Mouse (Mus musculus): ENCODE measurements around the gene Phf2. TPM values are rescaled to one million over a fixed set of nuclear protein-coding genes. Genes with fewer than 3 reads are reported as not detected.

Gene Phf2
- 21.5 TPM for polyA plus RNA-seq (2012; fragmentation: generic; extraction: Trizol)

- Histone ChIP-seq H3K36me3 (ENCODE audit: control insufficient read depth, insufficient read depth) (no peaks in the 10 kb centered on the region), H3K79me2 (ENCODE audit: control insufficient read depth, insufficient read depth) (peaks cover 51% of the 10 kb centered on the region), H3ac (ENCODE audit: control insufficient read depth, insufficient read length) (peak within 1 kb of the TSS; percentile 98), H3K27me3 (ENCODE audit: control insufficient read depth, insufficient read depth, insufficient read length) (no peaks in the 10 kb centered on the region), H3K4me3 (peak within 1 kb of the TSS; percentile 42), H3K4me2 (ENCODE audit: low read depth) (peak within 1 kb of the TSS; percentile 95)
- TF ChIP-seq POLR2A (IDR thresholded peaks at IDR 0.05; ENCODE audit: insufficient read length, low read depth): peak; percentile 43
- TF ChIP-seq TCF3 (IDR thresholded peaks at IDR 0.05; ENCODE audit: insufficient read length, low read depth): no peak
Measured at GRCm38 (mm10) chr13:48870771-48871731, at the start of gene Phf2. Phf2 (minus strand) TSS chr13:48871119.

- Histone ChIP-seq H3K36me3 (ENCODE audit: control insufficient read depth, insufficient read depth) (peaks cover 44% of the 10 kb centered on the region), H3K4me2 (ENCODE audit: low read depth) (no peak overlapping the region), H3K27me3 (ENCODE audit: control insufficient read depth, insufficient read depth, insufficient read length) (no peaks in the 10 kb centered on the region), H3K4me3 (no peak overlapping the region), H3K79me2 (ENCODE audit: control insufficient read depth, insufficient read depth) (peaks cover 23% of the 10 kb centered on the region), H3ac (ENCODE audit: control insufficient read depth, insufficient read length) (no peak overlapping the region)
- TF ChIP-seq TCF12 (IDR thresholded peaks at IDR 0.05; ENCODE audit: insufficient read depth, poor library complexity, severe bottlenecking): no peak
Measured at GRCm38 (mm10) chr13:48919756-48920415, 49.0 kb upstream of the Phf2 start.

- TF ChIP-seq POLR2AphosphoS2 (IDR thresholded peaks at IDR 0.05; ENCODE audit: insufficient read length, low read depth): no peak
- H3K4me2 ChIP-seq (ENCODE audit: low read depth): no peak overlapping the region
- H3ac ChIP-seq (ENCODE audit: control insufficient read depth, insufficient read length): no peak overlapping the region
- H3K36me3 ChIP-seq (ENCODE audit: control insufficient read depth, insufficient read depth): peaks cover 48% of the 10 kb centered on the region
- no peak overlapping the region for H3K4me3 ChIP-seq
- no peaks in the 10 kb centered on the region for H3K27me3 ChIP-seq (ENCODE audit: control insufficient read depth, insufficient read depth, insufficient read length)
- H3K79me2 ChIP-seq (ENCODE audit: control insufficient read depth, insufficient read depth): peaks cover 15% of the 10 kb centered on the region
Measured at GRCm38 (mm10) chr13:48917113-48917599, 46.2 kb upstream of the Phf2 start.

GRCm38 (mm10) chr13:48913680-48914079 lies 42.8 kb upstream of the Phf2 start:
- no peak overlapping the region for H3ac ChIP-seq (ENCODE audit: control insufficient read depth, insufficient read length)
- H3K27me3 ChIP-seq (ENCODE audit: control insufficient read depth, insufficient read depth, insufficient read length): no peaks in the 10 kb centered on the region
- no peak for TF ChIP-seq USF1 (IDR thresholded peaks at IDR 0.05; ENCODE audit: low read depth)
- no peak for TF ChIP-seq MYOG (IDR thresholded peaks at IDR 0.05; ENCODE audit: control insufficient read depth in 1 of 3, insufficient read depth in 1 of 3, insufficient read length in 2 of 3, low read depth in 2 of 3)
- TF ChIP-seq POLR2AphosphoS2 (IDR thresholded peaks at IDR 0.05; ENCODE audit: insufficient read length, low read depth): no peak
- no peak for TF ChIP-seq MAX (IDR thresholded peaks at IDR 0.05; ENCODE audit: low read depth)
- TF ChIP-seq E2F4 (IDR thresholded peaks at IDR 0.05; ENCODE audit: insufficient read depth): no peak
- TF ChIP-seq REST (IDR thresholded peaks at IDR 0.05; ENCODE audit: insufficient read depth, insufficient read length): no peak
- TF ChIP-seq TCF3 (IDR thresholded peaks at IDR 0.05; ENCODE audit: insufficient read length, low read depth): no peak
- TF ChIP-seq SRF (IDR thresholded peaks at IDR 0.05; ENCODE audit: control insufficient read depth, insufficient read length, low read depth): no peak
- 0 out of 2 replicates have a peak, but pooled peaks have one; percentile 54 for TF ChIP-seq CEBPB (IDR thresholded peaks at IDR 0.05; ENCODE audit: insufficient read depth, poor library complexity, severe bottlenecking)
- TF ChIP-seq POLR2A (IDR thresholded peaks at IDR 0.05; ENCODE audit: insufficient read length, low read depth): no peak
- peak in 1 of 3 experiments; percentile 27 for TF ChIP-seq MYOD1 (IDR thresholded peaks at IDR 0.05; ENCODE audit: control insufficient read depth in 1 of 3, insufficient read length in 2 of 3, low read depth in 2 of 3)
- TF ChIP-seq TCF12 (IDR thresholded peaks at IDR 0.05; ENCODE audit: insufficient read depth, poor library complexity, severe bottlenecking): no peak
- H3K36me3 ChIP-seq (ENCODE audit: control insufficient read depth, insufficient read depth): peaks cover 38% of the 10 kb centered on the region
- peaks cover 3% of the 10 kb centered on the region for H3K79me2 ChIP-seq (ENCODE audit: control insufficient read depth, insufficient read depth)
- no peak overlapping the region for H3K4me2 ChIP-seq (ENCODE audit: low read depth)
- H3K4me3 ChIP-seq: no peak overlapping the region

GRCm38 (mm10) chr13:48913141-48913540 lies 42.2 kb upstream of the Phf2 start:
- no peak for TF ChIP-seq E2F4 (IDR thresholded peaks at IDR 0.05; ENCODE audit: insufficient read depth)
- TF ChIP-seq MAX (IDR thresholded peaks at IDR 0.05; ENCODE audit: low read depth): no peak
- TF ChIP-seq CEBPB (IDR thresholded peaks at IDR 0.05; ENCODE audit: insufficient read depth, poor library complexity, severe bottlenecking): no peak
- no peak for TF ChIP-seq TCF12 (IDR thresholded peaks at IDR 0.05; ENCODE audit: insufficient read depth, poor library complexity, severe bottlenecking)
- TF ChIP-seq MYOD1 (IDR thresholded peaks at IDR 0.05; ENCODE audit: control insufficient read depth in 1 of 3, insufficient read length in 2 of 3, low read depth in 2 of 3): no peak
- no peak for TF ChIP-seq SRF (IDR thresholded peaks at IDR 0.05; ENCODE audit: control insufficient read depth, insufficient read length, low read depth)
- no peak for TF ChIP-seq POLR2A (IDR thresholded peaks at IDR 0.05; ENCODE audit: insufficient read length, low read depth)
- no peak for TF ChIP-seq TCF3 (IDR thresholded peaks at IDR 0.05; ENCODE audit: insufficient read length, low read depth)
- TF ChIP-seq USF1 (IDR thresholded peaks at IDR 0.05; ENCODE audit: low read depth): no peak
- TF ChIP-seq REST (IDR thresholded peaks at IDR 0.05; ENCODE audit: insufficient read depth, insufficient read length): no peak
- no peak for TF ChIP-seq POLR2AphosphoS2 (IDR thresholded peaks at IDR 0.05; ENCODE audit: insufficient read length, low read depth)
- TF ChIP-seq MYOG (IDR thresholded peaks at IDR 0.05; ENCODE audit: control insufficient read depth in 1 of 3, insufficient read depth in 1 of 3, insufficient read length in 2 of 3, low read depth in 2 of 3): no peak

More at GRCm38 (mm10) chr13:48913141-48913540, 42.2 kb upstream of the Phf2 start:
- H3K79me2 ChIP-seq (ENCODE audit: control insufficient read depth, insufficient read depth): no peaks in the 10 kb centered on the region
- H3ac ChIP-seq (ENCODE audit: control insufficient read depth, insufficient read length): no peak overlapping the region
- H3K4me2 ChIP-seq (ENCODE audit: low read depth): peak overlapping the region; percentile 39
- no peak overlapping the region for H3K4me3 ChIP-seq
- H3K36me3 ChIP-seq (ENCODE audit: control insufficient read depth, insufficient read depth): peaks cover 42% of the 10 kb centered on the region
- no peaks in the 10 kb centered on the region for H3K27me3 ChIP-seq (ENCODE audit: control insufficient read depth, insufficient read depth, insufficient read length)
